Mouse (Mus musculus) gastrocnemius, postnatal 14 days (tissue): ENCODE measurements around the gene Tmem269. TPM values are rescaled to one million over a fixed set of nuclear protein-coding genes. Genes with fewer than 3 reads are reported as not detected.

Experiments
- DNase-seq: peaks from one replicate; pipeline ENCODE4 v3.0.0; 2021; ENCODE audit warnings: mixed read lengths
- intact Hi-C: fragments of 180-260 bp; cut with DNase I; formaldehyde crosslinking; loops from one replicate; pipeline ENCODE4 v1.15.1; 2025; ENCODE audit warnings: low total_unique reads
- total RNA-seq, 2 experiments: library from RNA; stranded (reverse); gene quantifications; 2 replicates each; pipeline ENCODE4 v1.2.3; 2021

Tmem269 gene
- total RNA-seq, 2 experiments from 2014 or later, result not detected

GRCm38 (mm10) chr4:119242571-119242970 lies 24.6 kb upstream of the Tmem269 start:
- DNase-seq, result no peak
- intact Hi-C loops, result loop anchor here (5.0 to 10.0 kb wide), 5 partner anchors 55 to 1132 kb away; partner anchors contain the start of genes Foxj3 and Frg2f1

DNA sequence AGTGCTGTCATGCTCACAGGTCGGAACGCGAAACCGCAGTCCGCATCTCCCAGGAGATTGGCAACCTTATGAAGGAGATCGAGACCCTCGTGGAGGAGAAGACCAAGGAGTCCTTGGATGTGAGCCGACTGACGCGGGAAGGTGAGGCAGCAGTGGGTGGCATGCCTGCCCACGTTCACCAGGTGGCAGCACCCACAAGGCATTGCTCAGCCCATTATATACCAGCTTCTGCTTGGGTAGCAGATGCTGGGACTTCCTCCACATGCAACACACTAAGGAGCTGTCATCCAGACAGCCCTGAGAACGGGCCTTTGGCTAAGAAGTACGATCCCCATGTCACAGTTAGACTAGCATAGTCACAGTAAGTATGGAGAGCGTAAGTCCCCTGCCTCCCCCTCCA lies 23.6 kb upstream of the Tmem269 start:
- intact Hi-C loops, result loop anchor here (5.0 to 10.0 kb wide), 5 partner anchors 56 to 1133 kb away; partner anchors contain the start of genes Foxj3 and Frg2f1
- DNase-seq, result no peak

- intact Hi-C loops, result no loop called here
- no peak for DNase-seq
Measured at GRCm38 (mm10) chr4:119239181-119239682, 21.2 kb upstream of the Tmem269 start.

DNA sequence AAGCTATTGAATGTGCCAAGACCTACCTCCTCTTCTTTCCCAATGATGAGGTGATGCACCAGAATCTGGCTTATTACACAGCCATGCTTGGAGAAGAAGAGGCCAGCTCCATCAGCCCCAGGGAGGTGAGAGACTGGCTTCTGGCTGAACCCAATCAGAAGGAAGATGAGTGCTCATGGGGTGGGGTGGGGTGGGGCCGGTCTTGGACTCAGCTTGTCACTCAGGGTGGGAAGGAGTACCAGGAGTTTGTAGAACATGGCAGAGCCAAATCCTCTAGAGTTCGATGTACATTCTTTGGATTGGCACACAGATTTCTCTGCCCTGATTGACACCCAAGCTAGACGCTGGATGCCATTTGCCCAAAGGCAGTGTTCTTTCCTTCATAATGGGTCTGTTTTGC lies 20.6 kb upstream of the Tmem269 start:
- intact Hi-C loops, result no loop called here
- no peak for DNase-seq

- DNase-seq, result no peak
- intact Hi-C loops, result no loop called here
Measured at GRCm38 (mm10) chr4:119234348-119234747, 16.3 kb upstream of the Tmem269 start.

GRCm38 (mm10) chr4:119233256-119233901 lies 15.4 kb upstream of the Tmem269 start:
- intact Hi-C loops, result no loop called here
- DNase-seq, result peak; percentile 49

DNA sequence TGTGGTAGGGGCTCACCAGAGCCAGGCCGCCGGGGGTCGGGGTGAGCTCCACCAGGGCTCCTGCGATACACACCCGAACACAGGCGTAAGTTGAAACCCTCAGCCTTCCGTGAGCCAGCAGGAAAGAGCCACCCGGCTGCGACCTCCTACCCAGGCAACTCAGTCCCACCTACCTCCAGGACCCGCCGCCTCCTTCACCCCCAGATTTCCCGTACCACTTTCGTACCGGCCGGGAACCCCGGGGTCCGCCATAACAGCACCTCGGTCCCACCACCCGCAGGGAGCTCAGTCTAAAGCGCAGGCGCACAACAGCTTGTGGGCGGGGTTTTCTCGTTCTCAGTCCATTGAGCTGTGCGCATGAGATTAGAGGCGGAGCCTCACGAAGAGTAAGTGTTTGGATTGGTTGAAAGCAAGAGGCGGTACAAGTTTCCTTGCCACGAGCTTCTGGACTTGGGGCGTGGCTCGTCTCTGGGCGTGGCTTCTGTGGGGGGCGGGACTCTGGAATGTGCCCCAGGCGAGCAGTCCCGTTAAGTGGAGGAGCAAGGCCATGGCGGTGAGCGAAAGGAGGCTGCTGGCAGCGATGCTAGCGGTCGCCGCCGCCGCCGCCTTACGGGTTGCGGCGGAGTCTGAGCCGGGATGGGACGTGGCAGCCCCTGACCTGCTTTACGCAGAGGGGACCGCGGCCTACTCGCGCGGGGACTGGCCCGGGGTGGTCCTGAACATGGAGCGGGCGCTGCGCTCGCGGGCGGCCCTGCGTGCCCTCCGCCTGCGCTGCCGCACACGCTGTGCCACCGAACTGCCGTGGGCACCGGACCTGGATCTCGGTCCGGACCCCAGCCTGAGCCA lies 14.6 kb upstream of the Tmem269 start, which contains the start of the genes AU022252 and P3h1:
TSS of gene AU022252 (minus strand) at position 303 of the 846 bp plus-strand sequence.
TSS of gene P3h1 (plus strand) at position 506 of the 846 bp plus-strand sequence.
- peak; percentile 99 for DNase-seq
- intact Hi-C loops, result no loop called here

DNA sequence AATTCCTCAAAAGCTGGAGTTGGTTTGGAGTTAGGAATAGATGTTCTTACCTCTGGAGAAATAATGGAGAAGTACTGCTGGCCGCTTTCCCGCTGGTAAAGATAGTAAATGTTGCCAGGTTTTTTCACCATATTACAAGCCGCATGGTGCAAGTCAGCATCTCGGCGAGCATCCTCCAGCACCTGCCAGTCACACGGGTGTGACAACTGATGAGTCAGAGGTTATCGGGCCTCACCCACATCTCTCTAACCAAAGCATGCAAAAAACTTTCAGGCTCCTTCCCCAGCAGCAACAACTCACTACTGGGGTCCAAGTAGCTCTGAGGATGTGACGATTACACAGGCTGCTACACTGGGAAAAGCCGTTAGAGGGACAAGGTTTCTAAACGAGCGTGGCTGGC lies 8.7 kb upstream of the Tmem269 start:
- intact Hi-C loops, result no loop called here
- no peak for DNase-seq

DNA sequence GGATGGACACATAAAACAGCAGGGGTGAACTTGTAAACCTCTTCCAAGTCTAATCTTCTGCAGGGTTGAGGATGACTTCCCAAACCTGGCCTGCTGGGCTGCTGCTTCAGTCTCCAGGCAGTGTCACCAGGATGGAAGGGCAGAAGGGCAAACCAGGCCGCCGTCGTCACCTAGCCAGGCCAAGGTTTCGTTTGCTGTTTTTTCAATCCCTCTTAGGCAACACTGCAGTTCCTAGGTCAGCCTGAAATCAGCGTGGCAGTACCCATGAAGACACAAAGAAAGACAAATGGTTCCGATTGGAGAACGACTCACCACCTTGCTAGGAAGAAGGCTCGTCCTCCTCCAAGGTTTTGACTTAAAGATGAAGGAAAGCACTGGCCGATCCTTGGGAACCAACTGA lies 7.7 kb upstream of the Tmem269 start:
- intact Hi-C loops, result no loop called here
- no peak for DNase-seq

DNA sequence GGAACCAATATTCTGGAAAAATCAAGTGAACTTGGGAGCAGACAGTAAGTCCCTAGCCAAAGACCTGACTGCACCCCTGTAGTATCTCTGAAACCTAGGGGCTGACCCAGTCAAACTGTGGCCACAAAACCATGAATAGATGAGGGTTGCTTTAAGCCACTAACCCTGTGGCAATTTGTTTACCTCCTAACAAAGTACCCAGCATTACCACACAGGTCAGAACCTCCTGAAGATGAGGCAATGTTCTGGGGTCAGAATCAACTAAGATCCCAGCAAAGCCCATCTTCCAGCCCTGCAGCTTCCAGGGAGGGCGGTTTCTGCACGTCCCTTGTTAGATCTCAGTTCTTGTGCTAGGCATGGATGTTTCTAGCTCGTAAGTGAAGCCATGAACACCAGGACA lies 6.5 kb upstream of the Tmem269 start:
- DNase-seq, result no peak
- intact Hi-C loops, result no loop called here

DNA sequence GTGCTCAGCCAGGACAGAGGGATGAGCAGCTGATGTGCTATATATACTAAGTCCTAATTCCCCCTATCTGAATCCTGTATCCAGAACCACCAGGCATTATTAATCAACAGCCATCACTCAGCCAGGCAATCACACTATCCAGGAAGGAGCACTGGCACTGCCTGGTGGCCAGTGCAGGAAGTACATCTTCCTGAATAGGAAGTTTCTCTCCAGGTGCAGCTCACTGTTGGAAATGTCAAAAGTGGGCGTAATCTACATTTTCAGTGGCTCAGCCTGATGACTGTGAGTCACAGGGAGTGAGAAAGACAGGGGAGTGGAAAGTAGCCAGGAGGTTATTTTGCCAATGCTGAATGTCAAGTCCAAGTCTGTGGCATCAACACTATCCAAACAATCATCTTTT lies 5.7 kb upstream of the Tmem269 start:
- intact Hi-C loops, result no loop called here
- no peak for DNase-seq

DNA sequence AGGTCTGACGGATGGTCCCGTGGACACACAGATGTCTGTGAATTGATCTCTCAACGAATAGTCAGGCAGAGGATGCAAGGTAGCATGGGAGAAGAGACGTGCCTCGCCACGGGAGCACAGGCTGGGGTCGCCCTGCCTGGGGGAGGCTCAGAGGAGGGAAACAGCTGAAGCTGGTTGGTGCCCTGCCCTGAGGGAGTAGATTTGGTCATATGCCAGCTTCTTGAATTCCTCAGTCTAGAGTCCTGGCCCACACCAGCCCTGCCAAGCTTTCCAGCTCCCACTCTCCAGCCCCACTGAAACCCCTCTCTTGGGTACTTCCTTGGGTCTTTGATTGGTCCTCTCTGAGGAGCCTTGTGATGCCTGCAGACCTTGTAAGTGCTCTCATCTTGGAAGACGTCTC lies 1.4 kb downstream of the Tmem269 start:
- no peak for DNase-seq
- intact Hi-C loops, result no loop called here

GRCm38 (mm10) chr4:119204672-119205071 lies 13.3 kb downstream of the Tmem269 start:
- DNase-seq, result peak; percentile 54
- intact Hi-C loops, result loop anchor here (5.0 to 10.0 kb wide), 2 partner anchors 37 to 200 kb away; no protein-coding TSS in a partner anchor

DNA sequence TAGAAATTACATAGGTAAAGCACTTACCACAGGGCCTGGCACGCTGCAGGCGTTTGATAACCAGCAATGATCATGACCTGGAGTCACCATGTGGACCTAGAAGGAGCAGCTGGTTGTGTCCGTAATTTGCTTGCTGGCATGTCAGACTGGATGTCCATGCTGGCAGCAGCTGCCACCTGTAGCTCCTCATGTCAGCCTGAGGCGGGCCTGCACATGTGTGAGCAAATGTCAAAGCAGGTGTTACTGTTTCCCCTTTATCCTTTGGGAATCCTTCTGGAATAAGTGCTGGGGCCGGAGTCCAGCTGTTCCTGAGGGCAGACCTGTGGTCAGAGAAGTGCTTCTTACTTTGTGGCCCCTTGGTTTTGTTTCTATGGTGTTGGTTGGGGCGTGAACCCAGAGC lies 19.9 kb downstream of the Tmem269 start:
- no peak for DNase-seq
- intact Hi-C loops, result no loop called here

DNA sequence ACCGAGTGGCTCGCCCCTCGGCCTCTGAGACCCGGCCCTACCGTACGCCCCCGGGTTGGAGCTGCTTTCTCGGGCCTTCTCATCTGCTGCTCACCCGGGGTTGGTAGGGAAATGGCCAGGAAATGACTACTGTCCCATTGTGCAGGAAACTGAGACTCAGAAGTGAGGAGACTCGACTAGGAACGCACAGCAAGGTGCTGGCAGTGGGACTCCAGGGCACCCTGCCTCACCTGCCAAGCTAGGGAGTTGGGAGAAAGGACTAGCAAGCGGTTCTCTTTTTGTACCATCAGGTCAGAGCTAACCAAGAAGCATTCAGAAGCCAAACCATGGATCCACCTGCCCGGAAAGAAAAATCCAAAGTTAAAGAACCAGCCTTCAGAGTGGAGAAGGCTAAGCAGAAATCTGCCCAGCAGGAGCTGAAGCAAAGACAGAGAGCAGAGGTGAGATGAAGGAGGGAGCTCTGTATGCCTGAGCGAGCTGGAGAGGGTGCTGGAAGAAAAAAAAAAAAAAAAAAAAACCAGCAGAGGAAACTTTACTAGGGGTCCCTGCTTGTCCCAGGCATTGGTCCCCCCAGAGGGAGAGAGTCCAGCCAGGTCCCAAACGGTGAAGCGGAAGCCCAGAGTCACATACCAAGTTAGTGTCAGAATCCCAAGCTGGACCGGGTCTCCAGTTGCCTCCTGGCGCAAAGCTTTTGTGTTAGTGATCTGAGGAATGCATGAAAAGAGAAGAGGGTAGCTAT lies 22.3 kb downstream of the Tmem269 start:
- intact Hi-C loops, result no loop called here
- DNase-seq, result no peak

DNA sequence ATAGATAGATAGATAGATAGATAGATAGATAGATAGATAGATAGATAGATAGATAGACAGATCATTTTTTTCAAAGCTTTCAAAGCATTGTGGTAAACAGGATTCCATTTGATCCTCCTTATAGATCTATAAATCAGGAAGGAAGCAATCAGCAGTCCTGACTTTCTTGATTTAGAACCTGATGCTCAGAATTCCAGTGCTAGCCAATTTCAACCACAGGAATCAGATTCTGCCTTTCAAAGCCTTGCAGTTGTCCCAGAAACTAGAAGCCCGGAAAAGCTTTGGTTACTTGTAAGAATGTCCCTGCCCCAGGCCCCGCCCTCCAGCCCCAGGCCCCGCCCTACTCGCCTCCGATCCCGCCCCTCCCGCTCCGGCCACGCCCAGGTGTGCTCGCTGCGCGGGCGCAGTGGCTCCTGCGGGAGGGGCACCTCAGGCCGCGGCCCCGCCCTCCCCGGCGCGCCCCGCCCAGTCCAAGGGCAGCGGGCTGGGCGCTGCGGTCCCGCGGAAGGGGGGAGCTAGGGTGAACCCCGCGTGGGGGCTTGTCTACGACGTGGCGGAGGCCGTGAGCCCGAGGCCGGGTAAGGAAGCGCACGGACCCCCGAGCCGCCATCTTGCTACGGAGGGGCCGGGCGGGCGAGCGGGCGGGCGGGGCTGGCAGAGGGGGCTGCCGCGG lies 23.0 kb downstream of the Tmem269 start, which contains the start of gene Svbp:
TSS of gene Svbp (plus strand) at position 398 of the 673 bp plus-strand sequence.
- DNase-seq, result peak; percentile 92
- intact Hi-C loops, result no loop called here

- intact Hi-C loops, result no loop called here
- DNase-seq, result no peak
Measured at GRCm38 (mm10) chr4:119192757-119193156, 25.3 kb downstream of the Tmem269 start.

DNA sequence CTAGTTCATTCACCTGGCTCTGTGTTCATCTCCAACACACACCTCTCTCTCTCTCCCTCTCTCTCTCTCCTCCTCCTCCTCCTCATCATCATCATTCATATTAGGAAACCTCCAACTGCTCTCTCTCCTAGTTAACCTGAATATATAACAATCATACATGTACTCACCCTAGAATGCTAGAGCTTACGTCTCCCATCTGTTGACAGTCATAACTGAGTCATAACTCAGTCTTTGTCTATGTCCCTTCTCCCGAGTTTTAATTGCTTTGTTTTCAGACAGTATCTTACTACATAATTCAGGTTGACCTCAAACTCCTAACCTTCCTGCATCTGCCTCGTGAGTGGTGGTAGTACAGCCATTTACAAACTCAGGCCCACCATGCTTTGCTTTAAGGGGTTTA lies 26.7 kb downstream of the Tmem269 start:
- intact Hi-C loops, result no loop called here
- no peak for DNase-seq

DNA sequence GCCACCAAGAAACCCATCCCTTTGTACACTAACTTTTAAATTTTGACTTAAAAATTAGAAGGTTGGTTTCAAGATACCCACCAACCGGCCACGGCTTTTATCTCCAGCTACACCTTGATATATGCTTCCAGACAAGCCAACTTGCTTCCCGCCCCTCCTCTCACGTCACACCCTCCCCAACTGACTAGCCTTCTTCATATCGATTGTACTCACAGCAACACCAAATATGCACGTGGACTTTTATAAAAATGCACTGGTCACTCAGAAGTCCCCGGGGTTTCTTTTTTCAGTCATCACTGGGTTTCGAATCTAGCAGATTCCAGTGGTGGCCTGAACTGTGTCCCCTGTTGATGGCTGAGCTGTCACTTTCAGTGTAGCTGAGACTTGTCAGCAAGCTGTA lies 27.4 kb downstream of the Tmem269 start:
- no peak for DNase-seq
- intact Hi-C loops, result no loop called here
